Mouse (Mus musculus) cerebellum, postnatal 4 days (tissue): ENCODE data around the gene Adap1.

Experiments
- DNase-seq, 2 experiments: peaks; one replicate each; pipeline ENCODE4 v3.0.0; 2022; ENCODE audit warnings: low spot score in 2 of 2, mixed read lengths in 1 of 2

Adap1 gene

GRCm38 (mm10) chr5:139325395-139325966, at the start of gene Adap1:
Gene Adap1 (minus strand): TSS chr5:139325622.
- DNase-seq: peak in 1 of 2 experiments; percentile 50

DNA sequence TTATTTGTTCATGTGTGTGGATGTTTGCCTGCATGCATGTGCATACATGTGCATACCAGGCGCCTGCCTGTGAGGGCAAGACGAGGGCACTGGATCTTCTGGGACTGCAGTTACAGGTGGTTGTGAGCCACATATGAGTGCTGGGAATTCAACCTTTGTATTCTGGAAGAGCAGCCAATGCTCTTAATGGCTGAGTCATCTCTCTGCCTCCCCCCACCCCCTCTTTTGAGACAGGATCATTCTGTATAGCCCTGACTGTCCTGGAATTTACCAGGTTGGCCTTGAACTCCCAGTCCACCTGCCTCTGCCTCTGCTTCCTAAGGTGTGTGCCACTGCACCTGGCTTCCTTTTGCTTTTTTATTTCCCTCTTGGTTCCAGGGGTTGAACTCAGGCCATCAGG, 49.4 kb upstream of the Adap1 start:
- no peak for DNase-seq

- no peak for DNase-seq
Observed at GRCm38 (mm10) chr5:139373889-139374444, 48.5 kb upstream of the Adap1 start.

DNA sequence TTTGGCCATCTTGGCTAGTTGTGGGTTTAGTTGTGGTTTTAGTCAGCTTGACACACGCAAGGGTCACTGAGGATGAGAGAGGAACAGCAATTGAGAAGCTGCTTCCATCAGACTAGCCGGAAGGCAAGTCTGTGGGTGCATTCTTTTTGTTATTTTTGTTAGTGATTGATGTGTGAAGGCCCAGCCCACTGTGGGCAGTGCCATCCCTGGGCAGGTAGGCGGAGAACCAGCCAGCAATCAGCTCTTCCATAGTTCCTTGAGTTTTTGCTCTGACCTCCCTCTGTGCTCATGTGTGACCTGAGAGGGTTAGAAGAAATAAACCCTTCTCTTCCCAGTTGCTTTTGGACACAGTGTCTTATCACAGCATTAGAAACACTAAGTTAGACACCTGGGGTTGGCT, 47.7 kb upstream of the Adap1 start:
- no peak for DNase-seq

- peak; percentile 82 to 91 for DNase-seq
Observed at GRCm38 (mm10) chr5:139371631-139372401, 46.4 kb upstream of the Adap1 start.

- no peak for DNase-seq
Observed at GRCm38 (mm10) chr5:139371118-139371517, 45.7 kb upstream of the Adap1 start.

GRCm38 (mm10) chr5:139370336-139370735, 44.9 kb upstream of the Adap1 start:
- no peak for DNase-seq

- no peak for DNase-seq
Observed at GRCm38 (mm10) chr5:139368638-139369320, 43.4 kb upstream of the Adap1 start.

GRCm38 (mm10) chr5:139367884-139368458, 42.5 kb upstream of the Adap1 start:
- no peak for DNase-seq

DNA sequence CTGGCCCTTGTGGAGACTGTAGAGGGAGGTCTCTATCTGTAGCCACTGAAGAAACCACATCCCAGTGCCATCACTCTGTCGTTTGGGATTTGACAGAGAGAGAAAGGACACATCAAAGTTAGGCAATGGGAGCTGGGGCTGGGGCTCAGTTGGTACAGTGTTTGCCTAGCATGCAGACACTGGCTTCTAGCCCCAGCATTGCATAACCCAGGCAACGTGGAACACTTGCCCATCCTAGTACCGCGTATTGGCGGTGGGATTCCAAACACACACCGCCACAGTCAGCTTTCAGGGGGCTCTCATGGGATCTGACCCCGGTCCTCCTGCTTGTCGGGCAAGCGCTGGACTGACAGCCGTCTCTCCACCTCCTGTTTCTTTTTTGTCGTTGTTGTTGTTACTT, 41.1 kb upstream of the Adap1 start:
- DNase-seq: no peak

DNA sequence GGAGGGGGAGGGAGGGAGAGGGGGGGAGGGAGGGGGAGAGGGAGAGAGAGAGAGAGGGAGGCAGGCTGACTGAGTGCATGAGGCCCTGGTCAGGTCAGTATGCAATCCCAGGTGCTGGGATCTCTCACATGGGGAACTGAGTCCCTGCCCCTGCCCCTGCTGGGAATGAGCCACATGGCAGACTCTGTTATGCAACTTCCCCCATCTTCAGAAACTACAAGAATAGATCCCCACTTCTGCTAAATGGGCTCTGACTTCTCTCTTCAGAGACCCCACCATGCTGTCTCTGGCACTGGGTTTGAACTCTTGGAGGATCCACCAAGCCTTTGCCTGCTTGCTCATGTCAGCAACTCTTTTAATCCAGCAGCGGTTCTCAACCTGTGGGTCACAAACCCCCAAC, 40.4 kb upstream of the Adap1 start:
- DNase-seq: no peak

- DNase-seq: no peak
Observed at GRCm38 (mm10) chr5:139364911-139365571, 39.6 kb upstream of the Adap1 start.

- DNase-seq: peak; percentile 95 to 96
Observed at GRCm38 (mm10) chr5:139364260-139364910, 39.0 kb upstream of the Adap1 start.

DNA sequence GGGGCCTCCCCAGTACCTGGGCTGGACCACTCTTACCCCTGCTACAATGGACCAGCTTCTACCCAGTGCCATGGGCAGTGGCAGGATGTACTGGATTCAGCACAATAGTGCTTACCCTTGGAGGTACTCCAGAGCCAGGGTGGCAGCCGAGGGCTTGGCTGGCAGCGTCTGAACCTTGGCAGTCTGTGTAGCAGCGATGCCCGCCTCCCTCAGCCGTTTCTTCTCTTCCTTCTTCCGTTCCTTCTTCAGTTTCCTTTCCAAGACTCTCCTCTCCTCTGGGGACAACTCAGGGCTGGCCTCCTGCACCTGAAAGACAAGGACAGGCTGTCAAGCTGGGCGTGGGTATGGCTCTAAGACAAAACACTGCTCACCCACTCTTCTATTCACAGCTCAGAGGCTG, 38.4 kb upstream of the Adap1 start:
- no peak for DNase-seq

DNA sequence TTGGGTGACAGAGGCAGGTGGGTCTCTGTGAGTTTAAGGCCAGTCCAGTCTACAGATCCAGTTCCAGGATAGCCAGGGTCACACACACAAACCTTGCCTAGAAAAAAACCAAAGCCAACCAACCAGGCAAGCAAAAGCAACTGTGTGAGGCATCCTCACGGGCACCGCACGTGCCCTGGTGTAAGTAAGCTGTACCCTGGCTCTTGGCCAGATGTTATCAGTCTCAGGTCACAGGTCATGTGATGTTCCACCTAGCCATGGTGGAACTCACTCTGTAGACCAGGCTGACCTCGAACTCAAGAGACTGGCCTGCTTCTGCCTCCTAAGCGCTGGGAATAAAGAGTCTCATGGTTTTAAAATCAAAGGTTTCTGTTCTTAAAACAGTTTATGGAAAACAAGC, 33.8 kb upstream of the Adap1 start:
- DNase-seq: no peak

DNA sequence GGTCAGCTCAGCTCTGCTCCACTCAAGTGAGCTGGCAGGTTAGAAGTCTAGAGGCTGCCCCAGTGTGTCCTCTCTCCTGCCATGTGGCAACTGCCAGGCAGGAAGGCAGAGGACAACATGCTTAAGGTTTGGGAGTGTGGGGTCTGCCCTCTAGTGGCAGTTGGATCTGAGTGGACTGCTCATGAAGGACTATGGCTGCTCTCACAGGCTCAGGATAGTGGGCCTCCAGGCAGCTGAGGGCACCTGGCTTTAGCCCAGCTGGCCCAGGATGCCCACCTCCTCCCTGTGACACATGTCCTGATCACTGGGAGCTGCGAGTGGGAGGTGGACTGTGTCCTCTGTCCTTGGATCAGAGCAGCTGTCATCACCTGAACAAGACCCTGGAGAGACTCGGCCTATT, 33.2 kb upstream of the Adap1 start:
- DNase-seq: no peak

GRCm38 (mm10) chr5:139355235-139355772, 29.9 kb upstream of the Adap1 start:
- DNase-seq: peak; percentile 62 to 79

- DNase-seq: no peak
Observed at GRCm38 (mm10) chr5:139353946-139354345, 28.5 kb upstream of the Adap1 start.

DNA sequence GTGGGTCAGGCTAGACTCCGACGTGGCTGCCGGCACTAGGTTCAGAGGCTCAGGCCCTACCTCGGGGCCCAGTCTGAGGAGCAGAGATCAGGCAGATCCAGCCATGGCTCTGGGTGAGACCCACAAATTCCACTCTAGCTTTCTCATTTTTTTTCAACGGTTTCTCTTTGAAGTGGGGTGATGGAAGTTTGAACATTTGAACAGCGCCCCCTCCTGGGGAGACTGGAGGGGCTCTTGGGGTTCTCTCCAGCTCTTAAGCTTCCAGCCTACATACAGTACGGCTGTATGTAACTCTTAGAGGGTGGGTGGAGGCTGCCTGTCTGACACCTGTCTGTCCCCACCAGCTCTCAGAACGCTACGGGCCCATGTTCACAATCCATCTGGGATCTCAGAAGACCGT, 28.1 kb upstream of the Adap1 start:
- DNase-seq: no peak

- no peak for DNase-seq
Observed at GRCm38 (mm10) chr5:139352317-139352716, 26.9 kb upstream of the Adap1 start, which contains the start of gene Cyp2w1. Gene Cyp2w1 (plus strand): TSS chr5:139352617.

DNA sequence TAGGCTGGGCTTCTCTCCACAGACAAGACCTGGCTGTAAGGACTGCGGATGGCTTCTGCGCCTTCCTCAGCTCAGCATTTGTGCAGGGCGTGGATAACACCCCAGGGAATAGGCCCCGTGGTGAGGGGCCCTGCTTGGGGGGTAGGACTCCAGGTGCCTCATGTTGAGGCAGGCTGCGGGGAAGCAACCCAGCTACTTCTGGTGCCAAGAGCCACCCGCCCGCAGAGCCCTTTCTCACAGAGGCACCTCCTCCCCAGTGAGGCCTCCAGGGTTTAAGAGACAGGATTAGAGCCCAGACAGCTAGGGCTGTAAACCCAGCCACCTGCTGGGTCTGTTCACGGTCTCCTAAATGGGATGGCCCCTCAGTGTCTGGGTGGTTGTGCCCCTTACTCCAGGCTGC, 26.2 kb upstream of the Adap1 start:
- DNase-seq: no peak
